19 mouse cellular contexts compared by ENCODE assay signal in the genomic region with DNA sequence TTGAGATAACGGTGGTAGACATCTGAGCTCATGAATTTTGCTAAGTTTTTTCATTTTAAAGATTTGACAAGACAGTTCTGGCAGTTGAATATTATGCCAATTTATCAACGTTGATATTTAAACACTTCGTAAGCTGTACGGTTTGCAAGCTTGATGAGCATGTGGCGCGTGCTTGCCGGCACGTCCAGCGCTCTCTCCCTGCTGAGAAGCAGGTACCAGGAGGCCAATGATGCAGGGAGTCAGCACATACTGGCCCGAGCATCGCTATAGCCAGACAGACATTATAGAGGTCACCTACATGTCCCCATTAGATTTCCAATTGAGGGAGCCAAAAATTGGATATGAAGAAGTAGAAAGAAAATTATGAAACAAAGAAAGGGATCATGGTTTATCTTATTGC. TPM values are rescaled to one million over a fixed set of nuclear protein-coding genes. Genes with fewer than 3 reads are reported as not detected.
DNase-seq lines count a peak whose midpoint lies in the region; ATAC-seq and TF ChIP-seq lines count a peak whose summit lies in the region.
"Had no signal": no experiment of that assay in that cellular context is flagged by ENCODE, and none has a peak within 500 bp of the region (broad histone marks: within the 10 kb centered on the region; RNA-seq: fewer than 3 reads in every experiment).

No protein-coding gene starts in this region.

- no peaks in the 10 kb centered on the region for H3K9me3 ChIP-seq in heart, embryonic 14.5 days (ENCODE audit: control insufficient read depth, low read length)
- H3K9me3 ChIP-seq in liver, embryonic 16.5 days (replicated peaks; ENCODE audit: control insufficient read depth, low read length) = no peaks in the 10 kb centered on the region
- no peaks in the 10 kb centered on the region for H3K9me3 ChIP-seq in liver, embryonic 11.5 days (ENCODE audit: control insufficient read depth, low read length)
- no peaks in the 10 kb centered on the region for H3K9me3 ChIP-seq in stomach, embryonic 15.5 days
- no peaks in the 10 kb centered on the region for H3K9me3 ChIP-seq in forebrain, embryonic 10.5 days
- H3K9me3 ChIP-seq: embryonic facial prominence, embryonic 10.5 days; forebrain, embryonic 12.5 days; G1E; kidney, embryonic 15.5 days; limb, embryonic 12.5 days; neural tube, embryonic 15.5 days had no signal

- ATAC-seq in heart, embryonic 14.5 days (ENCODE audit: insufficient number of reproducible peaks, insufficient read depth, low FRiP score, low read depth) = no peak
- ATAC-seq in liver, embryonic 16.5 days (ENCODE audit: low read depth) = no peak
- no peak for ATAC-seq in liver, embryonic 11.5 days (replicated peaks; ENCODE audit: low FRiP score)
- ATAC-seq in stomach, embryonic 15.5 days (ENCODE audit: insufficient read depth, low FRiP score, low read depth) = no peak
- ATAC-seq: midbrain, embryonic 16.5 days had no signal

- peak overlapping the region; percentile 79 for H3K4me3 ChIP-seq in gastrocnemius, adult 2 months
- peak overlapping the region; percentile 46 to 69 for H3K4me3 ChIP-seq in heart, embryonic 14.5 days (ENCODE audit: control insufficient read depth in 1 of 2, insufficient read depth in 1 of 2, low read depth in 1 of 2, low read length in 2 of 2)
- H3K4me3 ChIP-seq in liver, embryonic 16.5 days (ENCODE audit: low read depth, low read length) = no peak overlapping the region
- H3K4me3 ChIP-seq in liver, embryonic 11.5 days (ENCODE audit: low read depth, low read length) = no peak overlapping the region
- peak overlapping the region; percentile 8; the same call in 1 of the 2 replicates for H3K4me3 ChIP-seq in stomach, embryonic 15.5 days (replicated peaks)
- H3K4me3 ChIP-seq in forebrain, embryonic 10.5 days = no peak overlapping the region
- H3K4me3 ChIP-seq: forebrain, embryonic 12.5 days; limb, embryonic 12.5 days; neural tube, embryonic 15.5 days had no signal

- peaks cover 8 to 9% of the 10 kb centered on the region in 2 experiments; a peak in 3 of 4 replicates for H3K4me1 ChIP-seq in heart, embryonic 14.5 days (ENCODE audit: control insufficient read depth in 2 of 2, insufficient read depth in 2 of 2, low read length in 2 of 2)
- no peaks in the 10 kb centered on the region for H3K4me1 ChIP-seq in liver, embryonic 16.5 days (ENCODE audit: control insufficient read depth, low read depth, low read length)
- no peaks in the 10 kb centered on the region for H3K4me1 ChIP-seq in liver, embryonic 11.5 days (replicated peaks; ENCODE audit: control insufficient read depth, insufficient read depth, low read length)
- peaks cover 2% of the 10 kb centered on the region; the same call in 1 of the 2 replicates for H3K4me1 ChIP-seq in stomach, embryonic 15.5 days
- peaks cover 15% of the 10 kb centered on the region for H3K4me1 ChIP-seq in forebrain, embryonic 10.5 days
- H3K4me1 ChIP-seq: neural tube, embryonic 15.5 days had no signal

- H3K4me2 ChIP-seq in heart, embryonic 14.5 days (ENCODE audit: low read length) = peak overlapping the region; percentile 62
- H3K4me2 ChIP-seq in liver, embryonic 16.5 days (ENCODE audit: low read depth, low read length) = 0 out of 2 replicates have a peak overlapping the region, but pooled peaks have one; percentile 43
- no peak overlapping the region for H3K4me2 ChIP-seq in liver, embryonic 11.5 days
- no peak overlapping the region; the same call in 1 of the 2 replicates for H3K4me2 ChIP-seq in stomach, embryonic 15.5 days

- TF ChIP-seq CTCF in gastrocnemius, adult 2 months (IDR thresholded peaks at IDR 0.05) = no peak

- DNase-seq in gastrocnemius, adult 2 months = peak; percentile 54
- DNase-seq in gastrocnemius, adult 18-20 months (ENCODE audit: low spot score) = no peak
- no peak for DNase-seq in heart, postnatal 14 days
- no peak for DNase-seq in liver, embryonic 11.5 days (ENCODE audit: low spot score)
- no peak for DNase-seq in forebrain, embryonic 10.5 days (ENCODE audit: extremely low spot score, low spot score)
- DNase-seq: cerebellum, adult 2 months; gastrocnemius, postnatal 10 days; lung, adult 18-20 months; spleen, adult 18-20 months had no signal

- H3K9ac ChIP-seq in heart, embryonic 14.5 days (ENCODE audit: low read length) = peak overlapping the region; percentile 77
- no peak overlapping the region for H3K9ac ChIP-seq in liver, embryonic 16.5 days (ENCODE audit: low read depth, low read length)
- no peak overlapping the region for H3K9ac ChIP-seq in liver, embryonic 11.5 days (ENCODE audit: low read depth, low read length)
- no peak overlapping the region for H3K9ac ChIP-seq in stomach, embryonic 15.5 days
- H3K9ac ChIP-seq: forebrain, embryonic 12.5 days; kidney, embryonic 15.5 days; limb, embryonic 12.5 days; neural tube, embryonic 15.5 days had no signal

- no peaks in the 10 kb centered on the region for H3K27me3 ChIP-seq in heart, embryonic 14.5 days (ENCODE audit: control insufficient read depth, insufficient read depth, low read length)
- no peaks in the 10 kb centered on the region for H3K27me3 ChIP-seq in liver, embryonic 16.5 days (ENCODE audit: control insufficient read depth, insufficient read depth, low read depth, low read length)
- no peaks in the 10 kb centered on the region for H3K27me3 ChIP-seq in liver, embryonic 11.5 days (replicated peaks; ENCODE audit: control insufficient read depth, insufficient read depth, low read length)
- H3K27me3 ChIP-seq in stomach, embryonic 15.5 days (replicated peaks) = no peaks in the 10 kb centered on the region
- peaks cover 3% of the 10 kb centered on the region; the same call in 1 of the 2 replicates for H3K27me3 ChIP-seq in forebrain, embryonic 10.5 days (ENCODE audit: poor library complexity, severe bottlenecking)
- H3K27me3 ChIP-seq: forebrain, embryonic 12.5 days; limb, embryonic 12.5 days; neural tube, embryonic 15.5 days had no signal

- no peaks in the 10 kb centered on the region for H3K36me3 ChIP-seq in heart, embryonic 14.5 days (ENCODE audit: control insufficient read depth, insufficient read depth, low read length)
- no peaks in the 10 kb centered on the region for H3K36me3 ChIP-seq in liver, embryonic 16.5 days (ENCODE audit: control insufficient read depth, insufficient read depth)
- H3K36me3 ChIP-seq in liver, embryonic 11.5 days (ENCODE audit: control insufficient read depth, insufficient read depth, low read length) = no peaks in the 10 kb centered on the region
- H3K36me3 ChIP-seq in stomach, embryonic 15.5 days = no peaks in the 10 kb centered on the region
- no peaks in the 10 kb centered on the region for H3K36me3 ChIP-seq in forebrain, embryonic 10.5 days (replicated peaks)
- H3K36me3 ChIP-seq: embryonic facial prominence, embryonic 10.5 days; forebrain, embryonic 12.5 days; G1E; kidney, embryonic 15.5 days; limb, embryonic 12.5 days; neural tube, embryonic 15.5 days had no signal

- peak overlapping the region; percentile 95 for H3K27ac ChIP-seq in gastrocnemius, adult 2 months
- H3K27ac ChIP-seq in heart, embryonic 14.5 days (replicated peaks in 1 of 2; ENCODE audit: control insufficient read depth in 1 of 2, insufficient read depth in 1 of 2, low read depth in 2 of 2, low read length in 2 of 2) = peak overlapping the region; percentile 86 to 90
- H3K27ac ChIP-seq in liver, embryonic 16.5 days (ENCODE audit: low read length) = no peak overlapping the region
- H3K27ac ChIP-seq in liver, embryonic 11.5 days (ENCODE audit: low read depth, low read length) = no peak overlapping the region
- H3K27ac ChIP-seq in stomach, embryonic 15.5 days = no peak overlapping the region
- H3K27ac ChIP-seq in forebrain, embryonic 10.5 days = no peak overlapping the region
- H3K27ac ChIP-seq: embryonic facial prominence, embryonic 10.5 days; forebrain, embryonic 12.5 days; limb, embryonic 12.5 days; neural tube, embryonic 15.5 days had no signal

- WGBS in heart, embryonic 14.5 days = 43% methylated on average over 11 of the region's 11 CpGs
- 78% methylated on average over 11 of the region's 11 CpGs for WGBS in liver, embryonic 16.5 days (ENCODE audit: insufficient replicate concordance)
- 85% methylated on average over 11 of the region's 11 CpGs for WGBS in liver, embryonic 11.5 days
- WGBS in stomach, embryonic 15.5 days = 64% methylated on average over 11 of the region's 11 CpGs
- WGBS in forebrain, embryonic 10.5 days = 90% methylated on average over 11 of the region's 11 CpGs

- intact Hi-C loops in gastrocnemius, adult 2 months (cut with DNase I) = loop anchor here (1.0 kb wide), 1 partner anchor 37 kb away; no protein-coding TSS in a partner anchor
- intact Hi-C loops in heart, postnatal 14 days (cut with DNase I) = loop anchor here (5.0 kb wide), 1 partner anchor 39 kb away; no protein-coding TSS in a partner anchor

RNA-seq across cellular contexts. Expression of a gene that starts 42.7 kb away (rescaled TPM):
- 10 to 100 TPM; 22.6 to 25.5 TPM for total RNA-seq in gastrocnemius, adult 2 months (2021)
- total RNA-seq in gastrocnemius, adult 18-20 months (2021) = 10 to 100 TPM; 24.0 to 24.5 TPM
- 17.7 and 24.4 TPM in 2 replicates for polyA plus RNA-seq in heart, embryonic 14.5 days (2014; fragmentation: Nextera tagmentation; extraction: Ambion mirVana)
- 10 to 100 TPM; 19.5 to 21.1 TPM for total RNA-seq in heart, postnatal 14 days (2021)
- polyA plus RNA-seq in liver, embryonic 16.5 days (2015; fragmentation: Nextera tagmentation; extraction: Ambion mirVana) = 7.3 and 8.2 TPM in 2 replicates
- polyA plus RNA-seq in liver, embryonic 11.5 days (2014; fragmentation: Nextera tagmentation; extraction: Ambion mirVana) = 27.9 and 30.3 TPM in 2 replicates
- 31.6 and 36.0 TPM in 2 replicates for polyA plus RNA-seq in stomach, embryonic 15.5 days (2015; fragmentation: Nextera tagmentation; extraction: Ambion mirVana)
- polyA plus RNA-seq in forebrain, embryonic 10.5 days (2016; fragmentation: Nextera tagmentation; extraction: Ambion mirVana) = 22.0 and 24.4 TPM in 2 replicates

Comparison
In these comparisons a context has a peak if more than half of its experiments do, and no peak if none do; other contexts are left out.
1. H3K4me2 ChIP-seq: peak in heart, embryonic 14.5 days (single experiment) and liver, embryonic 16.5 days (single experiment); none in liver, embryonic 11.5 days (single experiment) and stomach, embryonic 15.5 days (single experiment).
2. H3K27ac ChIP-seq: peak in gastrocnemius, adult 2 months (single experiment) and heart, embryonic 14.5 days (2 of 2); none in liver, embryonic 16.5 days (single experiment), liver, embryonic 11.5 days (single experiment), stomach, embryonic 15.5 days (single experiment) and forebrain, embryonic 10.5 days (single experiment).
3. H3K4me3 ChIP-seq: peak in gastrocnemius, adult 2 months (single experiment), heart, embryonic 14.5 days (2 of 2) and stomach, embryonic 15.5 days (single experiment); none in liver, embryonic 16.5 days (single experiment), liver, embryonic 11.5 days (single experiment) and forebrain, embryonic 10.5 days (single experiment).